Mouse (Mus musculus): Measurements from ENCODE around the gene Slco1a5. TPM values are rescaled to one million over a fixed set of nuclear protein-coding genes. Genes with fewer than 3 reads are reported as not detected.

Gene Slco1a5
- total and polyA plus RNA-seq, 3 experiments: 0.04 TPM; not detected in 2

GRCm38 (mm10) chr6:142289413-142290118, 33.2 kb downstream of the Slco1a5 start:
- Histone ChIP-seq H3K79me2 (ENCODE audit: control insufficient read depth, insufficient read depth, low read length, poor library complexity) (no peaks in the 10 kb centered on the region), H3K9ac (ENCODE audit: control insufficient read depth, low read depth, low read length, poor library complexity, severe bottlenecking) (no peak overlapping the region), H3K4me3 (ENCODE audit: control insufficient read depth in 1 of 2, insufficient read depth in 1 of 2, low read depth in 2 of 2, low read length in 2 of 2) (no peak overlapping the region), H3K36me3 (ENCODE audit: control insufficient read depth in 1 of 2, insufficient read depth in 2 of 2, low read length in 2 of 2) (no peaks in the 10 kb centered on the region), H3K4me1 (ENCODE audit: control insufficient read depth in 1 of 2, insufficient read depth in 2 of 2, low read length in 2 of 2) (no peaks in the 10 kb centered on the region), H3K9me3 (replicated peaks; ENCODE audit: insufficient read depth, low read length) (no peaks in the 10 kb centered on the region), H3K27ac (ENCODE audit: control insufficient read depth, low read depth, low read length) (no peak overlapping the region), H3K27me3 (ENCODE audit: control insufficient read depth in 1 of 2, insufficient read depth in 2 of 2, low read length in 2 of 2) (no peaks in the 10 kb centered on the region; a peak in 1 of 4 replicates)
- no peak for DNase-seq (ENCODE audit: low read depth, low spot score)
- TF ChIP-seq MAZ (IDR thresholded peaks at IDR 0.05; ENCODE audit: low read depth, low read length): no peak
- no peak for TF ChIP-seq RAD21 (IDR thresholded peaks at IDR 0.05; ENCODE audit: low read depth, low read length)
- TF ChIP-seq TCF12 (IDR thresholded peaks at IDR 0.05; ENCODE audit: low read depth, low read length): no peak
- TF ChIP-seq POLR2AphosphoS2 (IDR thresholded peaks at IDR 0.05; ENCODE audit: low read length): no peak
- TF ChIP-seq USF1 (IDR thresholded peaks at IDR 0.05; ENCODE audit: low read depth, low read length): no peak
- no peak for TF ChIP-seq HCFC1 (IDR thresholded peaks at IDR 0.05; ENCODE audit: low read depth, low read length)
- no peak for TF ChIP-seq TBP (IDR thresholded peaks at IDR 0.05; ENCODE audit: low read depth, low read length)
- TF ChIP-seq ZKSCAN1 (IDR thresholded peaks at IDR 0.05; ENCODE audit: low read depth, low read length): no peak
- TF ChIP-seq ZC3H11A (IDR thresholded peaks at IDR 0.05; ENCODE audit: low read depth, low read length): no peak
- TF ChIP-seq ELF1 (IDR thresholded peaks at IDR 0.05; ENCODE audit: low read depth, low read length): no peak
- TF ChIP-seq BHLHE40 (IDR thresholded peaks at IDR 0.05; ENCODE audit: borderline replicate concordance, low read depth, low read length): no peak
- TF ChIP-seq GABPA (IDR thresholded peaks at IDR 0.05; ENCODE audit: low read depth, low read length): no peak
- no peak for TF ChIP-seq KAT2A (conservative IDR thresholded peaks at IDR 0.05; ENCODE audit: low read depth, low read length)
- no peak for TF ChIP-seq MYB (IDR thresholded peaks at IDR 0.05; ENCODE audit: low read depth, low read length)
- no peak for TF ChIP-seq MEF2A (IDR thresholded peaks at IDR 0.05; ENCODE audit: extremely low read depth, insufficient replicate concordance, low read depth, low read length, poor library complexity, severe bottlenecking)
- TF ChIP-seq CHD2 (IDR thresholded peaks at IDR 0.05; ENCODE audit: low read length): no peak
- TF ChIP-seq GATA1 (IDR thresholded peaks at IDR 0.05; ENCODE audit: low read depth, low read length): no peak
- no peak for TF ChIP-seq SIN3A (IDR thresholded peaks at IDR 0.05; ENCODE audit: low read length)
- no peak for TF ChIP-seq MAFK (IDR thresholded peaks at IDR 0.05; ENCODE audit: borderline replicate concordance, low read depth, low read length)

- no peaks in the 10 kb centered on the region for H3K9me3 ChIP-seq (replicated peaks; ENCODE audit: insufficient read depth, low read length)
- no peaks in the 10 kb centered on the region for H3K36me3 ChIP-seq (ENCODE audit: control insufficient read depth in 1 of 2, insufficient read depth in 2 of 2, low read length in 2 of 2)
- H3K27ac ChIP-seq (ENCODE audit: control insufficient read depth, low read depth, low read length): no peak overlapping the region
- no peak overlapping the region for H3K4me3 ChIP-seq (ENCODE audit: control insufficient read depth in 1 of 2, insufficient read depth in 1 of 2, low read depth in 2 of 2, low read length in 2 of 2)
- no peak for TF ChIP-seq UBTF (IDR thresholded peaks at IDR 0.05; ENCODE audit: borderline replicate concordance, insufficient read depth, low read depth, low read length)
- no peak for TF ChIP-seq ZKSCAN1 (IDR thresholded peaks at IDR 0.05; ENCODE audit: low read depth, low read length)
- no peak for TF ChIP-seq CHD1 (IDR thresholded peaks at IDR 0.05; ENCODE audit: low read depth, low read length)
- no peak for TF ChIP-seq CTCF (IDR thresholded peaks at IDR 0.05 in 2 of 3, conservative IDR thresholded peaks at IDR 0.05 in 1 of 3; ENCODE audit: control insufficient read depth in 1 of 3, insufficient read depth in 1 of 3, low read depth in 2 of 3, low read length in 3 of 3, poor library complexity in 1 of 3, severe bottlenecking in 1 of 3)
- no peak for TF ChIP-seq GABPA (IDR thresholded peaks at IDR 0.05; ENCODE audit: low read depth, low read length)
- no peak for TF ChIP-seq MYC (IDR thresholded peaks at IDR 0.05; ENCODE audit: low read depth, low read length)
- no peak for TF ChIP-seq BHLHE40 (IDR thresholded peaks at IDR 0.05; ENCODE audit: borderline replicate concordance, low read depth, low read length)
- TF ChIP-seq SMC3 (IDR thresholded peaks at IDR 0.05; ENCODE audit: low read depth, low read length): no peak
- TF ChIP-seq NELFE (IDR thresholded peaks at IDR 0.05; ENCODE audit: low read depth, low read length): no peak
- TF ChIP-seq POLR2AphosphoS2 (IDR thresholded peaks at IDR 0.05; ENCODE audit: low read length): no peak
- H3K79me2 ChIP-seq (ENCODE audit: control insufficient read depth, insufficient read depth, low read length, poor library complexity): no peaks in the 10 kb centered on the region
- DNase-seq (ENCODE audit: low read depth, low spot score): no peak
- no peaks in the 10 kb centered on the region; a peak in 1 of 4 replicates for H3K27me3 ChIP-seq (ENCODE audit: control insufficient read depth in 1 of 2, insufficient read depth in 2 of 2, low read length in 2 of 2)
- no peak overlapping the region for H3K9ac ChIP-seq (ENCODE audit: control insufficient read depth, low read depth, low read length, poor library complexity, severe bottlenecking)
- H3K4me1 ChIP-seq (ENCODE audit: control insufficient read depth in 1 of 2, insufficient read depth in 2 of 2, low read length in 2 of 2): no peaks in the 10 kb centered on the region
Measured at GRCm38 (mm10) chr6:142275721-142276442, 46.9 kb downstream of the Slco1a5 start.
